Mouse (Mus musculus): Measurements from ENCODE around the gene Tekt5.

Gene Tekt5

DNA sequence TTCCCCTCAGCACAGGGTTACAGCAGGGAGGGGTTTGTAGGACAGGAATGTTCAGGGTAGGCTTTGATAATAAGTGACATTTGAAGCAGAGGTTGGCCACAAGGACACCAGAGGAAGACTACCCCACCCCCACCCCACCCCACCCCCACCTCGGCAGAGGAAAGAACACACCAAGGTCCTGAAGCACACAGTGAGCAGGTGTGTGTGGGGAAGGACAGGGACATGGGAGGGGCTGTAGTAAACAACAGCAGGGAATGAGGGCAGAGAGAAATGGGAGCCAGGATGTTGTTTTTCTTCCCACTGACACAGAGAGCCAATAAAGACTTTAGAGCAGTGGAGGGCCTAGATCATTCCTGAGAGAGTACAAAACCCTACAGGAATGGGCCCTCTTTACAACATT is 18.0 kb downstream of the Tekt5 start:
- DNase-seq: no peak

GRCm38 (mm10) chr16:10374254-10375011 is 20.9 kb downstream of the Tekt5 start:
- peak; percentile 46 to 79 for DNase-seq

- DNase-seq: peak in 1 of 2 experiments; percentile 24
Observed at GRCm38 (mm10) chr16:10372372-10372771, 22.9 kb downstream of the Tekt5 start.

- DNase-seq: no peak
Observed at GRCm38 (mm10) chr16:10369996-10370395, 25.3 kb downstream of the Tekt5 start.

GRCm38 (mm10) chr16:10369468-10369934 is 25.8 kb downstream of the Tekt5 start:
- DNase-seq: no peak

GRCm38 (mm10) chr16:10366240-10367217 is 28.8 kb downstream of the Tekt5 start:
- DNase-seq: no peak

DNA sequence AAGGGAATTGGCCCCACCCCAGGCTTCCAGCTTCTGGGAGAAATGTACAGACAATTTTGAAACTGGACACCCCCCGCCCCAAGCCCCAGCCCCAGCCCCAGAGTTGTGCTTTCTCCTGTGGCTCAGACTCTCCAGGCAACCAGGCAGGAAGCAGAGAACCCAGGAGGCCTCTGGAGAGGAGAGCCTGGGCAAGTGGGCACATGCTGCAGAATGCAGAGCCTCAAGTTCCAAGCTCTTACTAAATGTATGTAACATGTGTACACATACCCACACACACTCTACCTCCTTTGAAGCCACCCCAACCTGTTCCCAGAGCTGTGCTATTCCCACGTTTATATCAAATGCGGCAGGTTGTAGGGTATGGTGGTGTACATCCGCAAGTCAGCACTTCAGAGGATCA is 29.5 kb downstream of the Tekt5 start:
- DNase-seq: no peak

DNA sequence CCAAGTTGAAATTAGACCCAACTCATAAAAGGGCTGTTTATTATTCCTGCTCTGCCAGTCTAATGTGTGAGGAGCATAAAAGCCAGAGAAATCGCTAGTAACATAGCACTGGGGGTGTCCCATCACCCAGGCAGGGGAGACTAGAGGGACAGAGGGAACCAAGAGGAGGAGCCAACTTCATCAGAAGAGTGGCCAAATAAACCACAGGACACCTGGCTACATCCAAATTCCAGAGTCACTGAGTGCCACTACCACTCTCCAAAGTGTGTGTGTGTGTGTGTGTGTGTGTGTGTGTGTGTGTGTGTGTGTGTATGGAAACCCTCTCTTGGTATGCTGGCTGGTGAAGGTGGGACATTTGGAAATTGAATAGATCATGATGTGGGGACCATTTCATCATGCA is 32.2 kb downstream of the Tekt5 start:
- no peak for DNase-seq

- DNase-seq: no peak
Observed at GRCm38 (mm10) chr16:10359241-10359640, 36.0 kb downstream of the Tekt5 start.

DNA sequence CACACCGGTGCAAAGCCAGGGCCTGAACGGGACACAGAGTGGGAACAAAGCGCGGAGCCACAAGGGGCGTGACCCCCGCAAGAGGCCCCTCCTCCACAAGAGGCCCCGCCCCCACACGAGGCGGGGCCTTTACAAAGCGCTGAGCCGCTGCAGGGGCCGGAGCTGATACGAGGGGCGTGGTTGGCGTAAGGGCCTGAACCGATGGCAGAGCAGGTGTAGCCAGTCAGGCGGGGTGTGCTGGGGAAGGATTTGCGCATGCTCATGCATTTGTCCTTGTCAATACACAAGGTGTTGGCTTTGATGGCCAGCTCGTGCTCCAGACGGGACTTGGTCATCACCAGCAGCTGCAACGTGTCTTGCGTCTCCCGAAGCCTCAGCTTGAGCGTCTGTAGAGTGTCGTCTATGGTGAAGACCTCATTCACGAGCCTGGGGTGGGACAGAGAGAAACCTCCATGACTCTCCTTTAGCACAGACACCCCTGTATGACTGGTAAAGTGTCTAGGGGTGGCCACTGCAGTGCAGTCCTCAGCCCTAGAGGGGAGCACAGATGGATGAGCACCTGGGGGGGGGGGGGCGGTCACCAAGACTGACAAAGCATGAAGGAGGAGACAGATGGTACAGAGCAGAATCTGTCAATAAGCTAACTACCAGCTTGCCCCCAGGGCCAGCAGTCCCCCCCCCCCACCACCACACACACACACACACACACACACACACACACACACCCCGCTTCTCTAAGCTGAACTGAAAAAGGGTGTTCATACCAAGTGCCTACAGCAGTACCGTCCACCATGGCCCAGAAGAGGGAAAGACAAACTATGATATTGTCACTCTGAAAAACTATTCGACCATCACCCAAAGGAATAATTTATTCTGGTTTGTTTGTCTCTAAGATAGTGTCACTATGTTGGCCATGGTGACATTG is 37.0 kb downstream of the Tekt5 start:
- peak; percentile 30 to 43 for DNase-seq

DNA sequence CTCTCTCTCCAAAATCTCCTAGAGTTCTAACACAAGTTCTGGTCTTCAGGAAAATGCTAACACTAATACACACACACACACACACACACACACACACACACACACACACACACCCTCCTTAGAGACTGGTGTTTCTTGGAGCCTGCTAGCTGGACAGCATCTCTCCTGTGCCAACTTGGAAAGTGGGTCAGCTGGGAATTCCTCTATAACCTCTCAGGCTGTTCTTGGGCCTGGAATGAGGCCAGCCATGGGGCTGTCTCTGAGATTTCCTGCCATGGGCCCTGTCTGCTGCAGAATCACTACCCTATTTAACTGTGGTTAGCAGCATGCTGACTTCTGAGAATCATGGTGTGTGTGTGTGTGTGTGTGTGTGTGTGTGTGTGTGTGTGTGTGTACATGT is 40.3 kb downstream of the Tekt5 start:
- DNase-seq: peak in 1 of 2 experiments; percentile 52

DNA sequence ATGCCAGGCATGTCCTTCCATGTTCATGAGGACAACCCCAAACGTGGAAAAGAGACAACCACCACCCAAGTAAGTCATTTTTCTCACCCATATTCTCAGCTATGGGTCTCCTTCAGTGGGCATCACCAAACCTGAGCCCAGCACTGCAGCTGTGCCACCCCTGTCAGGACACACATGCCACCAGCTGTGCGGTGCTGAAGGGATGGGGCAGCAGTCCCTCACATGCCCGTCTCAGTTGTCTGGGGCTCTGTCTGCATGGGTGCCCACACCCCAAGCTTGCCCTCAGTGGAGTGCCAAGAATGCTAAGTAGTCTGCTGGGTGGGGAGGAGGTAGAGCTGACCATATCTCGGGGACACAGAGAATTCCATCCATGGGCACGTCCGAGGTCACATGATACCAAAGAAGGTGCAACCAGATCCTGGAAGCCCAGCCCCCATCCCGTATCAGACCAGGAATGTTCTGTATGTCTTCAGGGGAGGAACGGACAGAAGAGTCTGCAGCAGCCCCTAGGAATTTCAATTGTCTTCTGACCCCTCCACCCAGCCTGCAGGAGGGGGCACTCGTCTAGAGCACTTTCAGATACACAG is 44.1 kb downstream of the Tekt5 start:
- no peak for DNase-seq

DNA sequence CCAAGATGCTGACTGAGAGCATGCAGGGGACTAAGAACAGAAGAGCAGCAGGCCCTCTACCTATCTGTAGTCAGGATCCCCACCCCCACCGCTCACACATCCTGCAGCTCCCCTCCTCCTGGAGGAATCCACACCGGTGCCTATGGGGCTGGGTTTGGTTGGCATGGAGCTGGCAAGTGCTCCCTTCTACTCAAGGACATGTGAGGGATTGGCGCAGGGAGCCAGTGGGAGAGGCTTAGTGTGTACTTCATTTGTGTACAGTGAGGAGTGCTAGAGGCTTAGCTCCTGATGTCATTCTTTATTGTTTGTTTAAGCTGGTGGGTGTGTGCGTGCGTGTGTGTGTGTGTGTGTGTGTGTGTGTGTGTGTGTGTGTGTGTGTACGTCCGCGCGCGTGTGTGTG is 45.4 kb downstream of the Tekt5 start:
- no peak for DNase-seq

DNA sequence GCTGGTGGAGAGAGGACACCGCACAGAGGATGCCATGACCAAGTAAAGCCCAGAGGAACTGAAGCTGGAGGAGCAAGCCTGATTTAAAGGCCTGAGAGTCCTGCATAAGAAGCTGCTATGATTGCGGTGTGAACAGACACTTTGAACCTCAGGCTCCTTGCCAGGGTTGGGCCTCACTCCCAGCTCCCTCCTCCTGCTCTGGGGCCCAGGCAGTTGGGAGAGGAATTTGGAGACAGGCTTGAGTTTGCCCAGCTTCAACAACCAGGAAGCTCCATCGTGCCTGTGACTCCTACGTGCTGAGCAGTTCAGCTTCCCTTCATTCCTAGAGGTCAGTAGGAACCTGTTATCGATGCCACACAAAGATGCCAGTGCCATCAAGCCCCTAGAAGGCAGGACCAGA is 45.9 kb downstream of the Tekt5 start:
- DNase-seq: peak; percentile 7 to 51

GRCm38 (mm10) chr16:10347551-10347950 is 47.7 kb downstream of the Tekt5 start:
- DNase-seq: no peak

- DNase-seq: no peak
Observed at GRCm38 (mm10) chr16:10341110-10341509, 54.2 kb downstream of the Tekt5 start.

GRCm38 (mm10) chr16:10339930-10340329 is 55.4 kb downstream of the Tekt5 start:
- DNase-seq: no peak

DNA sequence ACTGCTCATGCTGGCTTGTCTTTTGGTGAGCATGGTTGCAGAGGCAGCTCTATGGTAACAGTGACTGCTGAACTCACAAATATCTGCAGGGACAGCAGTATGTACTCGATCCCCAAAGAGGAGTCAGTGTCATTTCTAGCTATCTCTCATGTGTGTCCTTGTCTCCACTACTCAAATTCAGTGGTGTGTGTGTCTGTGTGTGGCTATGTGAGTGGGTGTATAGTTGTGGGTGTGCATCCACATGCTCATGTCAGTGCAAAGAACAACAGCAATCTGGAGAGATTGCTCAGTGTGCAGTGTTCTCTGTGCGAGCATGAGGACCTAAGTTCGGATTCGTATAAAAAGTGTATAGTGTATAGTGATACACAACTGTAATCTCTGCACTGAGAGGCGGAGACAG is 56.7 kb downstream of the Tekt5 start:
- DNase-seq: no peak

DNA sequence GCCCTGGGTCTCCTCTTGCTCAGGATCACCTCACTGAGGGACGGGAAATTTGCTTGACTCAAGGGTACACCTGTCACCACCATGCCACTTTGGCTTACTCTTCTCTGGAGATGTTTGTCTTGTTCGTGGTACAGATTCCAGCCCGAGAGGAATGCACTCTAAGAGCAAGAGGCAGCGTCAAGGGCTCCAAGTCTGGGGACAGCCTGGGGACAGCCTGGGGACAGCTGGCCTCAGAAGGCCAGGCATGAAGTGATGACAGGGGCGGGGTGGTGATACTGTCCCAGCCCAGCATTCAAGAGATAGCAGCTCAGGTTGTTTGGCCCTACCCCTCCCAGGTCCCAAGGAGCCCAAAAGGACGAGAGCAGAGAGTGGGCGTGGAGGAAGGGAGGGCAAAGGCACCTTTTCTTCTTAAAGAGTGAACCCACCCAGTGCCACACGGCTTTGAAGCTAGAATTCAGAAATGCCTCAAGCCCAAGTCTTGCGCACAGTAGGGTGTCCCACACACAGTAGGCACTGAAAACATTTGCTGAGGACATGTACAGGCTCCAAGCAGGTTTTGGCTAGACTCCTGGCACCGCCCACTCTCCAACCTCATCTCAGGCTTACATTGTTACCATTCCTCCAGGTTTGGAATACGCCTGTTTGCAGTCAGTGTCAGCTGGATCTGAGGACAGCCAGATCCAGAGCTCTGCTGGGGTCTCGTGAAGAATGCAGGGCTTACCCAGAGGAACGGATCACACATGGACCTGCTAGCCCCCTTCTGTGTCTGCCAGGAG is 57.7 kb downstream of the Tekt5 start:
- no peak for DNase-seq

GRCm38 (mm10) chr16:10336454-10337421 is 58.6 kb downstream of the Tekt5 start:
- DNase-seq: no peak
